Mouse (Mus musculus) v-Abl transformed pro-B cells (cell line): ENCODE results near the gene Gmeb2.

Experiments used
- in situ Hi-C, 2 experiments: fragments of 400-800 bp; cut with MboI; formaldehyde crosslinking; loops; one replicate each; pipeline ENCODE4 v1.15.1; 2025; ENCODE audit not compliant: unreplicated experiment in 2 of 2

The Gmeb2 gene

GRCm38 (mm10) chr2:181234680-181235079 is 53.2 kb downstream of the Gmeb2 start:
- in situ Hi-C loops: no loop called here

GRCm38 (mm10) chr2:181233443-181233842 is 54.4 kb downstream of the Gmeb2 start:
- in situ Hi-C loops: no loop called here

- in situ Hi-C loops: no loop called here
These were observed 56.7 kb downstream of the Gmeb2 start for GRCm38 (mm10) chr2:181231171-181231570.

GRCm38 (mm10) chr2:181228335-181228734 is 59.5 kb downstream of the Gmeb2 start:
- in situ Hi-C loops: no loop called here

- in situ Hi-C loops: no loop called here
These were observed 60.7 kb downstream of the Gmeb2 start for GRCm38 (mm10) chr2:181227122-181227521.

GRCm38 (mm10) chr2:181224994-181225393 is 62.8 kb downstream of the Gmeb2 start:
- in situ Hi-C loops: no loop called here

- in situ Hi-C loops: no loop called here
These were observed 67.5 kb downstream of the Gmeb2 start for GRCm38 (mm10) chr2:181220361-181220760.

GRCm38 (mm10) chr2:181219538-181220216 is 68.2 kb downstream of the Gmeb2 start, which contains the start of gene Fndc11:
Gene Fndc11 (plus strand): TSS chr2:181220013.
- in situ Hi-C loops: no loop called here

- in situ Hi-C loops: no loop called here
These were observed 68.9 kb downstream of the Gmeb2 start for GRCm38 (mm10) chr2:181218881-181219485.

- in situ Hi-C loops: no loop called here
These were observed 71.8 kb downstream of the Gmeb2 start for GRCm38 (mm10) chr2:181216037-181216436.

GRCm38 (mm10) chr2:181213021-181213445 is 74.8 kb downstream of the Gmeb2 start, which contains the start of gene Srms:
Gene Srms (minus strand): TSS chr2:181213185.
- in situ Hi-C loops: no loop called here

GRCm38 (mm10) chr2:181212389-181213020 is 75.3 kb downstream of the Gmeb2 start:
- in situ Hi-C loops: no loop called here

- in situ Hi-C loops: no loop called here
These were observed 81.7 kb downstream of the Gmeb2 start for GRCm38 (mm10) chr2:181206118-181206517.

- in situ Hi-C loops: no loop called here
These were observed 82.2 kb downstream of the Gmeb2 start for GRCm38 (mm10) chr2:181205678-181206077.

GRCm38 (mm10) chr2:181202886-181203285 is 84.9 kb downstream of the Gmeb2 start:
- in situ Hi-C loops: no loop called here

- in situ Hi-C loops: no loop called here
These were observed 85.4 kb downstream of the Gmeb2 start, which contains the start of gene Ptk6 for GRCm38 (mm10) chr2:181202422-181202821. Gene Ptk6 (minus strand): TSS chr2:181202789.

GRCm38 (mm10) chr2:181201606-181202005 is 86.2 kb downstream of the Gmeb2 start:
- in situ Hi-C loops: no loop called here
